Mouse (Mus musculus) macrophage (primary cell): ENCODE data around the gene Xrra1. TPM values are rescaled to one million over a fixed set of nuclear protein-coding genes. Genes with fewer than 3 reads are reported as not detected.

Source experiments
- H3K27ac ChIP-seq: fragments of 350-480 bp; formaldehyde crosslinking; 2 replicates; pipeline ENCODE4 v1.9.0; 2021
- H3K36me3 ChIP-seq: fragments of 350-480 bp; formaldehyde crosslinking; 2 replicates; pipeline ENCODE4 v1.9.0; 2021; ENCODE audit errors: inconsistent target
- H3K4me3 ChIP-seq: fragments of 350-480 bp; formaldehyde crosslinking; 2 replicates; pipeline ENCODE4 v1.9.0; 2021; ENCODE audit errors: inconsistent target
- H3K79me2 ChIP-seq: fragments of 350-480 bp; formaldehyde crosslinking; 2 replicates; pipeline ENCODE4 v1.9.0; 2021; ENCODE audit errors: inconsistent target
- WGBS: methylation state at CpG from one replicate; pipeline ENCODE4 v1.1.7; 2026; ENCODE audit warnings: inconsistent platforms; ENCODE audit not compliant: missing documents; 5-methylcytosine and 5-hydroxymethylcytosine counted together
- polyA plus RNA-seq: library from polyadenylated mRNA; stranded (reverse); fragments of 250-400 nt; gene quantifications from 3 replicates; pipeline ENCODE4 v1.2.4, GENCODE M21; 2018; ENCODE audit warnings: inconsistent platforms

Xrra1 gene
- polyA plus RNA-seq, 1 experiment from 2014 or later = 0.11 TPM

GRCm38 (mm10) chr7:99864241-99865028 lies 5.5 kb downstream of the Xrra1 start:
- Histone ChIP-seq H3K4me3 (no peak overlapping the region), H3K79me2 (no peaks in the 10 kb centered on the region), H3K27ac (peak overlapping the region; percentile 17; the same call in 1 of the 2 replicates), H3K36me3 (no peaks in the 10 kb centered on the region)
- WGBS = 85% methylated on average over 6 of the region's 11 CpGs

DNA sequence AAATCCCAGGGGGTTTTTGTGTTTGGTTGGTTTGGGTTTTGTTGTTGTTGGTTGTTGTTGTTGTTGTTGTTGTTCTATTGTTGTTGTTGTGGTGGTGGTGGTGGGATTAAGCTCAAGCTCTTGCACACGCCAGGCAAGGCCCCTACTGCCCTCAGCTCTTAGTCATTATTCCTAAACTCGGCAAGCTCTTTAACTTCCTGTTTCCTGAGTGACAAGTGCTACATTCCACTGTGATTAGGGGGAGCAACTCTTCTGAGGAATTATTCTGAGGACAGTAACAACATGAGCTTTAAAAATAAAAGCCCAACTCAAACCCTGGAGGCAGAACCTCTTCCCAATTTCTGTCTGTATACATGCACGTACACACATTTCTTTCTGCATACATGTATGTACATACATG lies 6.3 kb downstream of the Xrra1 start:
- Histone ChIP-seq H3K27ac (peak overlapping the region; percentile 17; the same call in 1 of the 2 replicates), H3K4me3 (no peak overlapping the region), H3K79me2 (no peaks in the 10 kb centered on the region), H3K36me3 (no peaks in the 10 kb centered on the region)
- 47% methylated on average over 2 of the region's 3 CpGs for WGBS

DNA sequence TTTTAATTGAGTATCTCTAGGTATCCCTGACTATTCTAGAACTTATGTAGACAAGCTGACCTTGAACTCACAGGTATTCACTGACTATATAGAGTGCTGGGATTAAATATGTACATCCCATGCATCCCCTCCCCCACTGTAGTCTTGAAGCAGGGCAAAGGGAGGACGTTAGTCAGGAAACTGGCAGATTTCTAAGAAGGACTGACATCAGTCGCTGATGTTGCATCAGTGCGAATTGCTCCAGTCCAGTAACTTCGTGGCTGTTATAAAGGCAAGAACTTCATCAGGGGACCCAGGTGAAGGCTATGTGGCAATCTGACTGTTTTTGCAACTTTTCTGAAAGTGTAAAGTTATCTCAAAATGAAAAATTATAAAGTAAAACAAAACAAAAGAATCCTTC lies 10.4 kb downstream of the Xrra1 start:
- Histone ChIP-seq H3K36me3 (no peaks in the 10 kb centered on the region), H3K4me3 (no peak overlapping the region), H3K79me2 (no peaks in the 10 kb centered on the region), H3K27ac (no peak overlapping the region)
- 39% methylated on average over 4 of the region's 4 CpGs for WGBS

- no peaks in the 10 kb centered on the region for H3K79me2 ChIP-seq
- no peak overlapping the region for H3K27ac ChIP-seq
- WGBS = 92% methylated on average over 6 of the region's 6 CpGs
- no peaks in the 10 kb centered on the region for H3K36me3 ChIP-seq
- no peak overlapping the region for H3K4me3 ChIP-seq
Measured at GRCm38 (mm10) chr7:99873965-99874364, 15.0 kb downstream of the Xrra1 start.

GRCm38 (mm10) chr7:99875891-99876290 lies 17.0 kb downstream of the Xrra1 start:
- Histone ChIP-seq H3K79me2 (no peaks in the 10 kb centered on the region), H3K36me3 (no peaks in the 10 kb centered on the region), H3K4me3 (no peak overlapping the region), H3K27ac (no peak overlapping the region)
- WGBS = 65% methylated on average over 5 of the region's 5 CpGs

- Histone ChIP-seq H3K27ac (no peak overlapping the region), H3K4me3 (no peak overlapping the region), H3K79me2 (no peaks in the 10 kb centered on the region), H3K36me3 (no peaks in the 10 kb centered on the region)
- WGBS = 2% methylated on average over 3 of the region's 3 CpGs
Measured at GRCm38 (mm10) chr7:99876345-99876744, 17.4 kb downstream of the Xrra1 start.

- no peaks in the 10 kb centered on the region for H3K79me2 ChIP-seq
- H3K27ac ChIP-seq = no peak overlapping the region
- no peak overlapping the region for H3K4me3 ChIP-seq
- 89% methylated on average over 2 of the region's 2 CpGs for WGBS
- H3K36me3 ChIP-seq = no peaks in the 10 kb centered on the region
Measured at GRCm38 (mm10) chr7:99878254-99878653, 19.3 kb downstream of the Xrra1 start.

DNA sequence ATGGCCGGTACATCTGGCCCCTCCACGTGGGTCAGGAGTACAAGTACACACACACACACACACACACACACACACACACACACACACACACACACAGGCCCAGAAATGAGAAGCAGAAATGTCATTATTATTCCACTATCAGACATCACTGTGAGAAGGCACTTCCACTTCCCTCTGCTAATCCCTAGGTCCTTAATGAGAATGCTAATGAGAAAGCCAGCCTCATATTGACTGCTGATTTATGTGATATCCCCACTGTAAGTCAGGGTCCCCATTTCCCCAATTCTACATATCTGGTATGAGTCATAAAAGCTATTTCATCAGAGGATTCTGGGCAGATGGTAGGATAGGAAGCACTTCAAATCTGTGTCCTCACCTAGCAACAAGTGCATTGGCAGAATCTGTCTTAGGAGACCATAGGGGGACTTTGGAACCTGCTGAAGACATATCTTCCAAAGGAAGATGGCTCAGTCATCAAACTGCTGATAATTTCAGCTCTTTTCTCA lies 28.4 kb downstream of the Xrra1 start:
- Histone ChIP-seq H3K79me2 (no peaks in the 10 kb centered on the region), H3K27ac (no peak overlapping the region), H3K36me3 (no peaks in the 10 kb centered on the region), H3K4me3 (no peak overlapping the region)
- WGBS = 14% methylated on average over 2 of the region's 2 CpGs

DNA sequence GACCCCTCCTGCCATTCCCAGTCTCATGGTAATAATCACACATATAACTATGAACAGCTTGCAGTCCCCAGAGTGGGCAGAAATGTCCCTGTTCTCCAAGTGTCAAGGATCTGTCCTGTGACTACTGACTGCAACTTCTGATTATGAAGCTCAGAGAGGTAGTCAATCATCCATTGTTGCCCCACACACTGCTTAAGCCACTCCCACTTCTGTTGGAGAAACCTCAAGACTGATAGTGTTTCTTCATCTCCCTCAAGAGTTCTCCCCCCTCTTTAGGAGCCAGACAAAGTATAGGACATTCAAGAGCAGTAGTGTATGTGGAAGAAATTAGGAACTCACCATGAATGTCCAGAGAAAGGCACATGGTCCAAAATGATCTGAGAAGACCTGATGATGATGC lies 28.8 kb downstream of the Xrra1 start:
- H3K36me3 ChIP-seq = no peaks in the 10 kb centered on the region
- H3K27ac ChIP-seq = no peak overlapping the region
- H3K4me3 ChIP-seq = no peak overlapping the region
- no peaks in the 10 kb centered on the region for H3K79me2 ChIP-seq

GRCm38 (mm10) chr7:99889175-99889880 lies 30.4 kb downstream of the Xrra1 start:
- H3K27ac ChIP-seq = no peak overlapping the region
- 26% methylated on average over 8 of the region's 10 CpGs for WGBS
- H3K79me2 ChIP-seq = no peaks in the 10 kb centered on the region
- H3K4me3 ChIP-seq = no peak overlapping the region
- no peaks in the 10 kb centered on the region for H3K36me3 ChIP-seq

DNA sequence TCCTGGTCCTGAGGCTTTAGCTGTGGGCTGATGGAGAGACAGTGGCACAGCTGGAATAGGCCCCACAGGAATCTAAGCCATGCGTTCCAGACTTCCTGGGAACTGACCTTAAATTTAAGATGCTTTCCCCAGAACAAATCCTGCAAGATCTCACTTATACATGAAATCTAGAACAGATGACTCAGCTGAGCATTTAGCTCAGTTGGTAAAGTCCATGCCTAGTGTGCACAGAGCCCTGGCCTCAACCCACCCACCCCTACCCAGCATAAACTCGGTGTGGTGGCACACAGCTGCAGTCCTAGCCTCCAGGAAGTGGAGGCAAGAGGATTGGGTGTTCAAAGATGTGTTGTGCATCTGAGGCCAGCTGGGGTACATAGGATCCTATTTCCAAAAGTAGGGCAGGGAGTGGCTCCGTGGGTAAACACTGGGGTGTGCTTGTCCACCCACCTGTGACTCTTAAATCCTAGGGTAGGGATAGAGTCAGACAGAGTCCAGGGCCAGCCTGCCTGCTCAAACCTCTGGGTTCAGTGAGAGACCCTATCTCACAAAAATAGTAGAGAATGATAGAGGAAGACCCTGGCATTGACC lies 31.3 kb downstream of the Xrra1 start:
- Histone ChIP-seq H3K4me3 (no peak overlapping the region), H3K36me3 (no peaks in the 10 kb centered on the region), H3K27ac (no peak overlapping the region), H3K79me2 (no peaks in the 10 kb centered on the region)
- WGBS = 87% methylated on average over 3 of the region's 3 CpGs

GRCm38 (mm10) chr7:99891471-99891870 lies 32.6 kb downstream of the Xrra1 start:
- Histone ChIP-seq H3K27ac (no peak overlapping the region), H3K36me3 (no peaks in the 10 kb centered on the region), H3K4me3 (no peak overlapping the region), H3K79me2 (no peaks in the 10 kb centered on the region)
- 37% methylated on average over 3 of the region's 3 CpGs for WGBS

GRCm38 (mm10) chr7:99892351-99892750 lies 33.4 kb downstream of the Xrra1 start:
- WGBS = 93% methylated on average over 2 of the region's 2 CpGs
- H3K36me3 ChIP-seq = no peaks in the 10 kb centered on the region
- H3K27ac ChIP-seq = no peak overlapping the region
- no peak overlapping the region for H3K4me3 ChIP-seq
- H3K79me2 ChIP-seq = no peaks in the 10 kb centered on the region

- no peak overlapping the region for H3K4me3 ChIP-seq
- no peaks in the 10 kb centered on the region for H3K79me2 ChIP-seq
- 89% methylated on average over 3 of the region's 3 CpGs for WGBS
- H3K36me3 ChIP-seq = no peaks in the 10 kb centered on the region
- H3K27ac ChIP-seq = no peak overlapping the region
Measured at GRCm38 (mm10) chr7:99893967-99894366, 35.1 kb downstream of the Xrra1 start.

- Histone ChIP-seq H3K79me2 (no peaks in the 10 kb centered on the region), H3K4me3 (no peak overlapping the region), H3K36me3 (no peaks in the 10 kb centered on the region), H3K27ac (no peak overlapping the region)
- WGBS = 97% methylated on average over 5 of the region's 6 CpGs
Measured at GRCm38 (mm10) chr7:99894478-99894877, 35.6 kb downstream of the Xrra1 start.
